Mouse (Mus musculus): ENCODE measurements around the gene Etv6.

DNA sequence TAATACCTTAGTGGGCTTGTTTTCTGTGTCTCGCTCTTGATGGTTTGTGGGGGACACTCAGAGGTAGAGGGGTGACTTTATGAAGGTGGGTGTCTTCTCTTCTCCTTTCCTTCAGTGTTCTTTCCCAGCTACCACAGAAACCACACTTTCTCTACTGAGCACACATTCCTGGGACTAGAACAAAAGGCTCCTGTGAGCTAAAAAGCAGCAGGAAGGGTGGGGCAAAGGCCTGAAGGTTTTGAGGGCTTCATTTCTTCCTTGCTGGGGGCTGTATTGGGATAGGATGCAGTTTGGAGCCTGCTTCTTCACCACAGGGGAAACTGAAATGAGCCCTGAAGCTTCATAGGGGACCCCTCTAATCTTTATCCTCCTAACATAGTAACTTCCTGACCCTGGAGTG is 164.4 kb downstream of the Etv6 start:
- TF ChIP-seq CTCF (IDR thresholded peaks at IDR 0.05; ENCODE audit: low read depth, low read length): no peak
- no peak for TF ChIP-seq POLR2AphosphoS5 (IDR thresholded peaks at IDR 0.05; ENCODE audit: insufficient replicate concordance, low read depth, low read length)
- TF ChIP-seq TAL1 (conservative IDR thresholded peaks at IDR 0.05; ENCODE audit: low read depth, low read length): no peak
- TF ChIP-seq GATA1 (IDR thresholded peaks at IDR 0.05; ENCODE audit: borderline replicate concordance, low read length): no peak
- TF ChIP-seq GATA2 (IDR thresholded peaks at IDR 0.05; ENCODE audit: borderline replicate concordance, low read depth, low read length): no peak

Data from G1E (cell line).